Mouse (Mus musculus) erythroid progenitor cell, adult 5-6 weeks (primary cell): Measurements from ENCODE around the gene Zfp444. TPM values are rescaled to one million over a fixed set of nuclear protein-coding genes. Genes with fewer than 3 reads are reported as not detected.
"Not testable (repeated sequence)": the region's sequence is repeated elsewhere in the genome, so short reads cannot be mapped to it uniquely, and the experiment has no call there.

Experiments
- ATAC-seq: replicated peaks from 2 replicates; pipeline ENCODE4 v1.8.0; 2016; ENCODE audit warnings: moderate number of reproducible peaks, mild to moderate bottlenecking, moderate TSS enrichment, inconsistent platforms; ENCODE audit not compliant: poor library complexity, low FRiP score, severe bottlenecking
- total RNA-seq, 2 experiments: library from RNA; stranded (forward) in 1 of 2; stranded (reverse) in 1 of 2; fragments of 150-400 nt in 1 of 2; fragments of 186-747, 209-891 nt in 1 of 2; gene quantifications; 2 replicates each; pipeline versions ENCODE4 v1.2.3 to v1.2.4; 2015 to 2017; ENCODE audit warnings: low replicate concordance in 2 of 2

Zfp444 gene
- total RNA-seq, 2 experiments from 2014 or later, result 0.42 to 4.2 TPM

GRCm38 (mm10) chr7:6194129-6194528 lies 22.1 kb downstream of the Zfp444 start:
- ATAC-seq, result no peak

GRCm38 (mm10) chr7:6195777-6196176 lies 23.8 kb downstream of the Zfp444 start:
- ATAC-seq, result no peak

DNA sequence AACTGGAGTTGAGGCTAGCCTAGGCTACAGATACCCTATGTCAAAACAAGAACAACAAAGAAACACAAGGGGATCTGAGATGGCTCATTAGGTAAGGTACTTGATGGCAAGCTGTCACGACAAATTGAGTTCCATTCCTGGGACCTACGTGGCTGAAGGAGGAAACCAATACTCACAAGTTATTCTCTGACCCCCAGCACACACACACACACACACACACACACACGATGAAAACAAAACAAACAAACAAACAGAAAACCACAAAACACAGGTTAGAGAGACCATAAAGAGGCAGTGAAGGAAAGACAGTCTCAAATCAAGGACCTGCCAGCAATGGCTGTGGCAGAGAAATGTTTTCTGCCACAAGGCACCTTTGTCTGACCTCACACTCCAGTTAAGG lies 24.8 kb downstream of the Zfp444 start, which contains the start of gene Galp:
Galp (plus strand) TSS at position 301 of the 400 bp plus-strand sequence.
- no peak for ATAC-seq

- no peak for ATAC-seq
Observed at GRCm38 (mm10) chr7:6204200-6204599, 32.2 kb downstream of the Zfp444 start.

DNA sequence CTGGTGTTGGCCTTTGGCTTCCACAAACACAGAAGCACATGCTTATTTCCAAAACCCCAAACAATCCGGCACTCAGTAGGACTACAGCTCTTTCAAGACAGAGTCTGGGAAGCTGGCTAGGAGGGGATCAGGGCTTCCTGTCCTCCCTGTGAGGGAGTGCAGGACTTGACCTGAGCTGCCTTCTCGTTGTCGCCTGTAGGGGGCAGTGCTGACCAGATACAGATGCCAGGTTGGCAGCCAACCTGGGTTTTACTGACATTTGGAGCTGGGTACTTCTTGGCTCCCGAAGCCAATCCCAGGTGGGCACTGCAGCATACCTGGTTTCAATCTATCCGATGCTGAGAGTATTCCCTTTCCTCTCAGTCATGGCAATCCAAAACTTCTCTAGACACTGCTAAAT lies 41.1 kb downstream of the Zfp444 start:
- ATAC-seq, result 0 out of 2 replicates have a peak, but pooled peaks have one; percentile 46

- ATAC-seq, result not testable (repeated sequence)
Observed at GRCm38 (mm10) chr7:6214691-6215090, 42.7 kb downstream of the Zfp444 start.

GRCm38 (mm10) chr7:6220147-6220546 lies 48.1 kb downstream of the Zfp444 start:
- ATAC-seq, result no peak

GRCm38 (mm10) chr7:6221978-6222377 lies 50.0 kb downstream of the Zfp444 start, which contains the start of gene Zscan5b:
Zscan5b (plus strand) TSS chr7:6222278.
- ATAC-seq, result no peak

- ATAC-seq, result not testable (repeated sequence)
Observed at GRCm38 (mm10) chr7:6228491-6228890, 56.5 kb downstream of the Zfp444 start.

DNA sequence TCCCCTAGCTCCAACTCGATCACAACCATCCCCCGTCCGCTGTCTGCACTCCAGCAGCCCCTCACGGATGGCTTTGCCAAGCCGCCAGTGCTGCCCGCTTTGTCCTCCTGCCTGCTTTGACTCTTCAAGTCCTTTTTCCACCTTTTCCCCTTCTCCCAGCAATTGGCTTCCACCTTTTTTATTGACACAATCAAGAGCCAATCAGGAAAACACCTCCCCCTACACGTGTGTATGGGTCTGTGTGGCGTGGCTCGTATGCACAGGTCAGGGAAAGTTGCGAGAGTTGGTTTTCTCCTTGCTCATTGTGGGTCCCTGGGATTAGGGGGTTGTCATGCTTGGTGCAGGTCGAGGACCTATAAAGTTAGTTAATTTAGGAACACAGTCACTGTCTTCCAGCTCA lies 67.8 kb downstream of the Zfp444 start:
- ATAC-seq, result no peak

DNA sequence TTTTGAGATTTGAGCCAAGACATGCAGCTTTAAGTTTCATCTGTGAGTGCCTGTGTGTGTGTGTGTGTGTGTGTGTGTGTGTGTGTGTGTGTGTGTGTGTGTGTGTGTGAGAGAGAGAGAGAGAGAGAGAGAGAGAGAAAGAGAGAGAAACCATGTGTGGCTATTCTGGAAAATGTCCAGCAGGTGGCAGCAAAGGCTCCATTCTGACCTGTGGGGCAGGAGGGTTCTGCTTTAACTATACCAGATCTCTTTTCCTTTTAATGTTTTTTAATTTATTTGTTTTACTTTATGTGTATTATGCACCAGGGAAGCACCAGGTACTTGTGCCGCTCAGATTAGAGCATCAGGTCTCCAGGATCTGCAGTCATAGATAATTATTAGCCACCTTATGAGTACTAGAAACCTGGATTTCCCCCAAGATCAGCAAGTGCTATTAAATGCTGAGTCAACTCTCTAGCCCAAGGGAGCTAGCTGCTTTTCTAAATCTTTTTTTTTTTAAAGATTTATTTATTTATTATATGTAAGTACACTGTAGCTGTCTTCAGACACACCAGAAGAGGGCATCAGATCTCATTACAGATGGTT lies 68.9 kb downstream of the Zfp444 start:
- ATAC-seq, result not testable (repeated sequence)

Other genes starting within 250 kb of the Zfp444 start
- not detected in 2 replicates for gene Vmn1r65, start 161.2 kb upstream of the Zfp444 start, total RNA-seq (2015; ENCODE audit: low replicate concordance)
- gene Vmn1r65, start 161.2 kb upstream of the Zfp444 start, total RNA-seq (2017; ENCODE audit: low replicate concordance), result not detected in 2 replicates
- gene Nlrp4c, start 127.1 kb upstream of the Zfp444 start, total RNA-seq (2015; ENCODE audit: low replicate concordance), result not detected in 2 replicates
- gene Nlrp4c, start 127.1 kb upstream of the Zfp444 start, total RNA-seq (2017; ENCODE audit: low replicate concordance), result not detected in 2 replicates
- gene Zfp787, start 16.2 kb upstream of the Zfp444 start, total RNA-seq (2015; ENCODE audit: low replicate concordance), result 16.8 and 18.4 TPM in 2 replicates
- 4.1 and 7.6 TPM in 2 replicates for gene Zfp787, start 16.2 kb upstream of the Zfp444 start, total RNA-seq (2017; ENCODE audit: low replicate concordance)
- not detected in 2 replicates for gene Galp, start 24.9 kb downstream of the Zfp444 start, total RNA-seq (2015; ENCODE audit: low replicate concordance)
- not detected in 2 replicates for gene Galp, start 24.9 kb downstream of the Zfp444 start, total RNA-seq (2017; ENCODE audit: low replicate concordance)
- gene Zscan5b, start 50.1 kb downstream of the Zfp444 start, total RNA-seq (2015; ENCODE audit: low replicate concordance), result not detected in 2 replicates
- gene Zscan5b, start 50.1 kb downstream of the Zfp444 start, total RNA-seq (2017; ENCODE audit: low replicate concordance), result not detected in 2 replicates
- gene Epp13, start 80.5 kb downstream of the Zfp444 start, total RNA-seq (2015; ENCODE audit: low replicate concordance), result not detected in 2 replicates
- not detected in 2 replicates for gene Epp13, start 80.5 kb downstream of the Zfp444 start, total RNA-seq (2017; ENCODE audit: low replicate concordance)
- gene Zfp667, start 114.4 kb downstream of the Zfp444 start, total RNA-seq (2015; ENCODE audit: low replicate concordance), result not detected in 2 replicates
- gene Zfp667, start 114.4 kb downstream of the Zfp444 start, total RNA-seq (2017; ENCODE audit: low replicate concordance), result not detected in 2 replicates
- not detected in 2 replicates for gene Zfp583, start 159.1 kb downstream of the Zfp444 start, total RNA-seq (2015; ENCODE audit: low replicate concordance)
- 1.2 TPM in 1 of 2 replicates, not detected in the other for gene Zfp583, start 159.1 kb downstream of the Zfp444 start, total RNA-seq (2017; ENCODE audit: low replicate concordance)
- not detected in 2 replicates for gene Gm3854, start 171.5 kb downstream of the Zfp444 start, total RNA-seq (2015; ENCODE audit: low replicate concordance)
- not detected in 2 replicates for gene Gm3854, start 171.5 kb downstream of the Zfp444 start, total RNA-seq (2017; ENCODE audit: low replicate concordance)
- 1.7 TPM in 1 of 2 replicates, not detected in the other for gene Zfp78, start 191.1 kb downstream of the Zfp444 start, total RNA-seq (2015; ENCODE audit: low replicate concordance)
- 1.2 TPM in 1 of 2 replicates, not detected in the other for gene Zfp78, start 191.1 kb downstream of the Zfp444 start, total RNA-seq (2017; ENCODE audit: low replicate concordance)
- not detected in 2 replicates for gene Zfp28, start 211.1 kb downstream of the Zfp444 start, total RNA-seq (2015; ENCODE audit: low replicate concordance)
- 0.51 TPM in 1 of 2 replicates, not detected in the other for gene Zfp28, start 211.1 kb downstream of the Zfp444 start, total RNA-seq (2017; ENCODE audit: low replicate concordance)
- not detected in 2 replicates for gene Smim17, start 226.5 kb downstream of the Zfp444 start, total RNA-seq (2015; ENCODE audit: low replicate concordance)
- not detected in 2 replicates for gene Smim17, start 226.5 kb downstream of the Zfp444 start, total RNA-seq (2017; ENCODE audit: low replicate concordance)
- gene Gm20715, start 238.1 kb downstream of the Zfp444 start, total RNA-seq (2015; ENCODE audit: low replicate concordance), result not detected in 2 replicates
- not detected in 2 replicates for gene Gm20715, start 238.1 kb downstream of the Zfp444 start, total RNA-seq (2017; ENCODE audit: low replicate concordance)